Mouse (Mus musculus) adrenal gland, postnatal 25 days (tissue): ENCODE results near the gene Lrmda. TPM values are rescaled to one million over a fixed set of nuclear protein-coding genes. Genes with fewer than 3 reads are reported as not detected.

Experiments used
- DNase-seq: peaks from one replicate; pipeline ENCODE4 v3.0.0; 2021; ENCODE audit warnings: mixed read lengths
- total RNA-seq: library from RNA; stranded (reverse); gene quantifications from 2 replicates; pipeline ENCODE4 v1.2.3, GENCODE M21; 2021

Lrmda gene
- total RNA-seq, 1 experiment from 2014 or later: 5.6 TPM

DNA sequence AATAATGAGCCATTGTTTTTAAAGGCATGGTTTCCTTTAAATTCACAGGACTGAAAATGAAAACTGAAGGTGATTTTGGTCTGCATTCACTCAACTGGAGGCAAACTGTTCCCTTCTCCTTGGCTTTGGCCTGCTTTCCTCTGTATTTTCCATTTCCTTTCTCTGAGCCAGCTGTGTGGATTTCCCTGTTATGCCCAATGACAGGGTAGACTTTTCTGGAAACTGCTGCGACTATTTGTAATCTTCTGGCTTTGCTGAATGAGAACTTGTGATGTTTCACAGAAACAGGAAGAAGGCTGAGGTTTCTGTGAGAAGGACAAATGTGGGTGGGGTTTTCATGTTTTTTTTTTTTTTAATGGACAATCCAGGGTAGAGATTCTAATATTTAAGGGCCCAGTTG is 940.7 kb downstream of the Lrmda start:
- DNase-seq: no peak

DNA sequence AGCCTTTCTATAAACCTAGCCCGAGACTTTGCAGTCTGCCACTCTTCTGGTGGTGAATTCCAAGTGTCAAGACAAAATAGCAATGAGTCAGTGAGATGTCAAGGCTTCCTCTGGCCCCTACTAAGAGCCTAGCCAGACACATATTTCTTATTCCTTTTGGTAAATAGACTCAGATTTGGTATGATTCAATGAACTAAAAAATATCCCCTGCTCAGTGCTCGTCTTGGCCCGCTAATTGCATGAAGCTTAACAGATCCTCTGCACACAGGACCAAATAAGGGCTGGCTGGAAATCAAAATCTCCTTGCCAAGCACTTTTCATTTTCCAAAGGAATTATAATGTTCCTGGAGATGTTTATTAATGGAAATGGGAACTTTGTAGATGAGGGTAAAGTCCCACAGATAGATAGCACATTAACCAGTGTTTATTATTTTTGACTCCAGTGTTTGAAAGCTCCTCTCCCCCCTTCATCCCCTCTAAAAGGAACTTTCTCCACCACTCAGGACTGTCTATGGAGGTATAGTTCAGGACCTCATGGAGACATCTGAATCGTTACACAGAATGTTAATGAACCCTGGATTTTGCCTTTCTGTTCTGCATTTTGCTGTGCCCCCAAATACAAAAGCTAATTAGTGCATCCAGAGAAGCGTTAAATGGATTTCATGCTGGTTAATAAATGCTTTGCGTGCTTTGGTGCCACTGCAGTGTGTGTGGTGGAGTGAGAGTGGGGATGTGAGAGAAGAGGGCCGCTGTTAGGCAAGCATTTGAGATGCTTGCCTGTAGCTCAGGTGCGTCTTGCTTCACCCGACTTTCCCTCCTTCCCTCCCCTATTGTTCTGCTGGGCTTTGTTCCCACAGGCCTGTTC is 945.5 kb downstream of the Lrmda start:
- DNase-seq: no peak

DNA sequence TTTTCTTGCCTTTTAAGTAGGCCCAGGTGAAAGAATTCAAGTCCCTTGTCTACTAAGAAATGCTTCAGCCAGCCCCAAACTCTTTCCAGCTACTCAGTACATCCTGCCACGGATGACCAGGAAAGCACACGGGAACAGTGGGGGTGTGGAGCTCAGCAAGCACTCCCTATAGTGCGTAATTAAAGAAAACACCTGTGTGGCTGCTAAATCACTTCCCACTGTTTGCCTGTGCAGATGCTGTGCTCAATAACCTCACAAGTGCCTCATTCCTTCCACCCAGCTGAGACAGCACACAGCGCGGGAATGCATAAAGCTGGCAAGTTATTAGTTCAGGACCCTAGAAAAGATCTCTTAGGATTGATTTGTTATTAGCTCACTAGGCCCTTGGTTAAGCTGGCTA is 949.2 kb downstream of the Lrmda start:
- DNase-seq: no peak

DNA sequence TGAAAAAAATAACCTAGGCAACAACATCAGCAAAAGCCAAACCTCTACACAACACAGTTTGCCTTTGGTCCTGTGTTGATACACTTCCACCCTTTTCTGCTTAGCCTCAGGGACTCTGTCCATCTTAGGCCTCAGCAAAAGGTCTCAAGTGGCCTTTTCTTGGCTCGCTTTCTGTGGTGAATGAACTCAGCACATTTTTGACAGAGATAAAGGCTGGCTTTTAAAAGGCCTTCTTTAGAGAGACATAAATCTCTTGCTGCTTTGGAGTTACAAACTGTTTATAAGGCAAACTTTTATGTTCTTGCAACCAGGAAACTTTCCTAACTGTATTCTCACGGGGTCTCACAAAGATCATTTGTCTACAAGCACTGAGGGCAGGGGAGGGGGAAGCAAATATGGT is 967.2 kb downstream of the Lrmda start:
- peak; percentile 14 for DNase-seq

DNA sequence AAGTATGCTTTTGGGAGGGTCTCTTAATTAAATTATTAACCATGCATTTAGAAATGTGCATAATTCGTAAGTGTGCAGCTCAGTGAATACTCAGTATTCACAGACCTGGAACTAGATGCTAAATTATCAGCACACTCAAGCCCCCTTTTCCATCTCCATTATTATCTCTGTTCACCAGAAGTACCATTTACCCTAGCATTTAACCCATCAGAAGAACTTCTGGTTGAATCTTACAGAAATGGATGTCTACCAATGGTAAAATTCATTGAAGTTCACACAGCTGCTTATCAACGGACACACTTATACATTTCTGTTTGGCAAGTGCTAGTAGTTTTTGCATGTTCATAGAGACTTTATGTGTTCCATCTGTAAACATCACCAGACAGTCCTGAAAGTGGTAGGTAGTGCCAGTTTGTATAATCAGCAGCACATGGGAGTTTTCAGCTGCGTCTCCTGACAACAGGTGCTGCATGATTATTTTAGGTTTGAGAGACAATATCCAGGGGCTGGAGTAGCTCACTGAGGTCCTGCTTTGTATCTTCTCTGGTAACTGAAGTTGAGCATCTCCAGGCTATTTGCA is 968.7 kb downstream of the Lrmda start:
- DNase-seq: no peak

DNA sequence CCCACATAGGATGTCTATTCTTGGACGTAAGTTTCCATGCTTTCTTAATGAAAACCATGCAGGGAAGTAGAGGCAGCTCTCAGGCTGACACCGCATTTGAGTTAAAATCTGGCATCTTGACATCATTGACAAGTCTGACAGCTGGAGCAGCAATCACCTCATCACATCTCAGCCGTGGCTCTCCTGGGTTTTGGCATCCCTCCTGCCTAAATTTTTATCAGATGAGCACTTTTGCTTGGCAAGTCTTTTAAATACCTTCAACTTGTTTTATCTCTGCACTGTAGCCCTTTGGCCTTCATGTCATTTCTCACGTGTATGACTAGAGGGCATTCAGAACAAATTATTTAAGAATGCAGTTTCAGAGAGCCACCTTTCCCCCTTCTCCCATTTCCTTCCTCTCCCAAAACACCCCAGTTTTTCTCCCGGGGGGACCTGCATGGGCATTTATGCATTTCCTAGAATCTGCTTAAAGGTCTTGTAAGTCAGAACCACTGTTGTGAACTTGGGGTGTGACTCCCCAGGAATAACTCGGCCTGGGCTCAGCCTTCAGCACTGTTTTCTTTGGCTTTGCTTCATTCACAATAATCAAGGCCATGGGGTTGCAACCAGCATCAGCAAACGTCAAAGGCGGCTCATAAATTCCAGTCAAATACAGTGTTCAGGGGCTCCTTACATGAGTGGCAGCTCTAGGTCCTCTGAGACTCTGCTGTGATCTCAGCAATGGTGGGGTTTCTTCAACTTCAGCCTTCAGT is 975.8 kb downstream of the Lrmda start:
- DNase-seq: peak; percentile 26

DNA sequence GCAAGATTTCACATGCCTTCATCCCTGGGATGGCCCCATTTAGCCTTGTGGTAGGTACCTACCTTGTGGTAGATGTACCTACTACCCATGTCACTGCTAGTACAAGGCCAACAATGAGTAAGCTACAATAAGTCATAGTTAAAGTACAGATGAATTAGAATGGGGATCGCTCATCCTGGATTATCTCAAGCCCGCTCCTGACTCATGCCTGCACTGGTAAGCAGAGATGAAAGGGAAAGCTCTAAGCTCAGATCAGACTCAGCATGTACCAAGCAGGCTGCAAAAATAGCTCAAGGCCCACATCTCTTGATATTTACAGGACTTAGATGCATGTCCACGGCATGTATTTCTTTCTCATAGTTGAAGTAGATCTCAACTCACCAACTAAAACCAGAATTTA is 979.4 kb downstream of the Lrmda start:
- DNase-seq: peak; percentile 16

DNA sequence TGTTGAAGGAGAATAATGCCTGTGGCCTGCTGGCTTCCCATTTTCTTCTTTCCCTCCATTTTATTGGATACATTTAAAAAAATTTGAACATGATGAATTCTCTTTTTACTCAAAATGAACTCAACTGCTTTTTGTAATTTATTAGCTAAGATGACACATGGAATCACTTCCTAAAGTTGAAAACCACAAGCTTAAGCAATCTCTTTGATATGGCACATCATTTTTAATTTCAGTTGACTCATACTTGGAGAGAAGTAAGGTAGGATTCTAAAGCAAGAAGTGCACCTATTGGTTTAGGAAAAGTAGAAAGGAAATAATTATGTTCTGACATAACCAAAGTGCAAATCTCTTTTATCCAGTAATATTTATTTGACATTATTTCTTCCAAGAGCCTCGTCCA is 992.5 kb downstream of the Lrmda start:
- DNase-seq: no peak

DNA sequence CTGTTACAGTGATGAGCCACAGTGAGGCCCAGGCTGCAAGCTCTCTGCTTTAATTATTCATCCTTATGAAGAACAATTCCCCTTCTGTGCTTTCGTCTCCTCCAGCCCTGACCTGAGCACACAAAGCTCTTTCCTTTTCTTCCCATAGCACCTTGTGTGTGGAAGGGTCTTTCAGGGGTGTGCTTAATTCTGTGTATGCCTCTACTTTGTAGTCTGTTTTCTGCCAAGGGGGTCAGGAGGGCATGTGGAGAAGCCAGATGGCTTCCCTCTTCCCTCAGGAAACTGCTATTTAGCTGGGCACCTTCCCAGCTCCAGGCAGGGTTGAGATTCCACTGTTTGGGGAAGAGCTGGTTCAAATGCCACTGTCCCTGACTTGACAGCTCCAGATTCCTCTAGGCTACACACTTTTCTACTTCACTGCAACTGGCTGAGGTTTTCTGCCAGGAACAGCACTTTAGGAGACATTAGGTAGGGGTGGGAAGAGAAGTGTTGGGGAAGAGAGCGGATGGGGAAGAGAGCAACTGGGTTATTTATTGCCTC is 995.3 kb downstream of the Lrmda start:
- peak; percentile 10 for DNase-seq

DNA sequence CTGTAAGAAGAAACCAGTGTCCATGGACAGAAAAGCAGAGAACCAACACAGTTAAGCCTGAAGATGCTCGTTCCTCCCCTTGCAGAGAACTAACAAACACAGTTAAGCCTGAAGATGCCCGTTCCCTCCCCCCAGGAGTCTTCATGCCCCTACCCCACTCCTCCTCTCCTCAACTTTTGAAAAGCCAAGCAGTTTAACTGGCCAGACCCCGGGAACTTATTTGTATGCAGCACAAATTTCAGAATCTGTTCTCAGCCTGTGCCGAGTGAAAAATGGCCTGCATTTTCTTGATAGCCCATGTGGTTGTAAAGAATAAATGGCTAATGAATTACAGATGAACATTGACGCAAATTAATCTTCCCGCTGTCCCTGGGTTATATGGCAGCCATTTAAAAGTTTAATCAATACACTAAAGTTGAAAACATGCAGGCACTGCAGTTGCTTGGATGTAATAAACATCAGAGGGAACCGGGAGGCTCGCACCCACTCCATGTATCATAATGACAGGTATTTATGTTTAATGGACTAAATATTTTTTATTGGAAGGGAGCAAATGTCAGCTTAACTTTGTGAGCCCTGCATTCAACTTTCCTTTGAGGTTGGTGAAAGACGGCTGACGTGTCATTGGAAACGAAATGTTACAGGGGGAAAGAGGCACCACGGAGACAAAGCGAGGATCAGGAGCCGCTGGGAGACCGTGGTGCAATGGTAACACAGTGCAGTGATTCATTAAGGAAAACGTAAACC is 996.0 kb downstream of the Lrmda start:
- no peak for DNase-seq

DNA sequence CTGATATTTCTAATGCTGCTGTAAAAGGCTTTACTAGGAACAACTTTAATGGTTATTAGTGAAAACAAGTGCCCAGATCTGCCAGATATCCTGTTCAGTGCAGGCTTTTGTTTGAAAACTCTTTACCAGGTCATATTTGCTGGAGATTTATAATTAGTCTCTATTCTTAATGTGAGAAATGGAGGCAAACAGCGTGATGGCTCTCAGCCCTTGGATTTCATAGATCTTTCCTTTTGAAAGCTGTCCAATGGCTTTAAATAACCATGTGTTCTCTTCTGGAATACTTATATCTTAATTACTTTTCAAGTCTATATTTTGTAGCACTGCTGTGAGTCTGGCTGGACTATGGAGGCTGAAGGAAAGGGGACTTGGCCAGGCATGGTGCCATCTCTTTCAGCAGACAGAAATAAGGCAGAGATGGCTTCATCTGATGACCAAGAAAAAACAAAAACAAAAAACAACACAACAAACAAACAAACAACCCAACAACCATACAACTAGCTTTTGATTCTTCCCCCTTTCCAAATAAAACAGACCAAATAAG is 996.6 kb downstream of the Lrmda start:
- no peak for DNase-seq

DNA sequence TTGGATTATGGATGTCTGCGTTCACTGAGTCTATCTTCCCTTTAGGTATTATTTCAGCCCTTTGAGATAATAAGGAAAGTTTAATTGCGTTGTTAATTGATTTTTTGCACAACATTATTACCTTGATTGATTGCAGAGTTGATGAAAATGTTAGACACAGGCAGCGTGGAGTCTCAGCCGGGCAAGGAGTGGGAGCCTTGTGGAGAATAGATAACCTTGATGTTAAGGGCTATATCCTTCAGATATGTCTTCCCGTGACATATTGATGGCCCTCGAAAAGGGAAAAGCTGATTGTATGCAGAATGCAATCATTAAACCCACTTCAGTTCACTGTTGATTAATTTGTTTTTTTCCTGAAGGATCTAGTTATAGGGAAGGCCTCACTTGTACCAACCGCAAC is 1021.5 kb downstream of the Lrmda start:
- no peak for DNase-seq

DNA sequence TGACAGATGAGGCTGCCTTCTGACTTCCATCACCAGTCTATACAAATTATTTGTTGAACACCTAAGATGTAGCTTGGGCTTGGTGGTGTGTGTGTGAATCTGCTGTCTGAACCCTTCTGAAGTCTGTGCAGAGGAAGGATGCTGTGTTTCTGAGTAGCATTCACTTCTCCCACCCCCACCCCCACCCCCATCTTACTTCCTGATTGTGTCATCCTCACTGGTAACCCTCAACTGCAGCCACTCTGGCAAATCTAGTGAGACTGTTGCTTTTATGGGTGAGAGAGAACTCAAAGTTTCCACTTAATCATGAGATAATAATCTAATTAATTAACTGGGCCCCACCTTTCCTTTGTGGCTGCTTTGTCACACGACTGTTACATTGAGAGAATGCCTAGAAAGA is 1025.8 kb downstream of the Lrmda start:
- no peak for DNase-seq

DNA sequence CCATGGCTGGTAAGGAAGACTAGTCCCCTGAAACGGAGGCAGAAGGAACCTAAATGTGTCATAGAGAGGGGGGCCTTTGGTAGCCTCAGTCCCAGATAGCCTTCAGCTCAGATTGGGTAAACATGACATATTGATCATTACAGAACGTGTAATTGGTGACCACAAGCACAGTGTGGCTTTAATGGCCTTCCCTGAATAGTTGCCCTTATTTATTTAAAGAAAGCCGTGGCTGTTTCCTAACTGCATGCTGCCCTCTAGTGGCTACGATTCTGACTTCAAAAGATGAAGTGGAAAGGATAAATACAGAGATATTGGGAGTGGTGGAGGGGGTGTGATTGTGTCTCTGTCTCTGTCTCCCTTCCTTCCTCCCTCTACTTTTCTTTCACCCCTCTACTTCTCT is 1026.8 kb downstream of the Lrmda start:
- peak; percentile 67 for DNase-seq

DNA sequence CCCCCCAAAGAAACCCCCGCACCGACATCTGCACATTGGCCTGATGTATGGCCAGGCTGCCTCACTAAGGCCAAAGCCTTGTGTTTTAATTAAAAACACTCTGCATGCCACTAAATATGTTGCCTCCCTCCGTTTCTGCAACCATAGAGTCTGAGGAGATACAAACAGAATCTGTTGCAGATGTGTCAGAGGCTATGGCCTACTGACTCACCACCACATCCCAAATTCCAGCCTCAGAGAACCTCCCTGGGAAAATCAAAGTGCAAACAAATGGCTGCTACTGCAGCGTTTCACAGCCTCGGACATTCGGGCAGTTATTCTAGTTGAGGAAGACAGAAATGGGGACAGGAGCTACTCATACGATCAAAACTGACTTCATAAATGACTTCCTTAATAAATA is 1031.9 kb downstream of the Lrmda start:
- no peak for DNase-seq

DNA sequence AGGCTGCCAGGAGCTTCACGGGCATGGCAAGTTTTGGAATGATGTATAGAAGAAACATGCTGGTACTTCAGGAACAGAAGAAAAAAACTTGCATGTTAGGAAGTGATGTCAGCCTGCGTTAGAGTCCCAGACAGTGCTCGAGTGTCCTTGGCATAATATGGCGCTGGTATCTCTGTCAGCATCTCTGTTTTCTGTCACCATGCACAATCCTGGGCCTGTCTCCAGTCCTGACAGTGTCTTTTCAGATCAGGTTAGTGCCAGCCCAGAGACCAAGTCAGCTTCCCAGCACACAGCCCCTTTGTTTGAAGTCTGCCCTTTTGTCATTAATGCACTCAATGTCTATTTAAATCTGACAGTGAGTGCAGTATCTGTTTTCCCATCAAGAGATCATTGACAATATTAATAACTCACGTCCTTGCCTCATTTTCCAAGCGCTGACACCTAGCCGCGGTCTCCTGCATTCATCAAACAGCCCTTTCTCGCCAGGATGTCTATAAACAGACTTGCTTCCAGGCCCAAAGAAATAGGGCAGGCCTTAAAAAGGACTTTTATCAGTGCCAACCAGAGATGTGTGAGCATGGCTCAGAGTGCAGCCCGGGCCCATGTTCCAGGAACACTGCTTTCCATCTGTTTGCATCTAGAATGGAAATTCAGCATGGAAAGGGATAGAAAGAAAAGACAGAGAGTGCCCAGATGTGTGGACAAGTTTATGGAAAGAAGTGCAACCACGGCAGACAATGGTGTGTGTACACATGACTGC is 1033.5 kb downstream of the Lrmda start:
- DNase-seq: no peak

DNA sequence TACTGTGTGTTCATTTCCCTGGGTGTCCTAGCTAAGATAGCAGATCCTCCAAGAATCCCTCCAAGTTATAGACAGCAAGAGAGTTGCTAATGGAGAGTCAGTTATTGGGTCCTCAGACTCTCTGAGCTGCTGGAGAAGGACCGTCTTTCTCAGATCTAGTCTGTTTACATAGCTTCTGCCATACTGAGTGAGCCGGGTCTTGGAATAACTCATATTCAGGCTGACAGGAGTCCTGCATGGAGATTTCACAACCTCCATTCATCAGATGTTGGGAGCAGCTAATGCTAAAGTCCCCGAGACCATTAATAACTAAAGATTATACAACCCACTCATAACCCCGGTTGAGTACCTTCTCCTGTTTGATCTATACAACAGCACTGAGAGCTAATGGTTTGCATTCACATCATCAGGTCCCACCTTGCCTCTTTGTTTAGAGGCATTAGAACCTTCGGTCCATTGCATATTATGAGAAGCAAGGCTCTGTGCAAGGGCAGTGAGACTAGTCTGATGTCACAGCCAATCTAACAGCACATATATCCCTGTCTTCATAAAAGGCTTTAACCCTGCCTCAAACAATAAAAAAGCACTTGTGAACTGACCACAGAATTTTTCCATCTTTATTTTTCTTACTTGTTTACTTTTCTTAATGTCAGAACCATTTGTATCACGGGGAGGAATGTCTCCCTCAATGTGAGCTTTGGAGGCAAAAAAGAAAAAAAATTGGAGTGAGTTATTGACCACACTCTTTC is 1037.9 kb downstream of the Lrmda start:
- DNase-seq: no peak

DNA sequence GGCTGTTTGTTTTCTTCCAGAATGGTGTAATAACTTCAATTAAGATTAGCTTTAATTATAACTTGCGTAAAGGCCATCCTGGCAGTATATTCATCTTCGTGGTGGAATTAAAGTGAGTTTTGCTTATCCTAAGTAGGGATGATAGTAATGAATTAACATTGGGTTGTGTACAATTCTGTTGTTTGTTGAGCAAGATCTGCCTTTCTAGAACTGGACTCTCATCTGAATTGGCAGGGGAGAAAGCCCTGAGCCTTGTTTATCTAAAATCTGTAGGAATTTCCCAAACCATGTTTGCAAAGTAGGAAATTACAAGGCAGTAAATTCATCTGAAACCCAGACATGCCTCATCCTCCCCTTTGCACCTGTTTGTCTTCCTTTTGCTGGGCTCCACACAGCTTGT is 1038.5 kb downstream of the Lrmda start:
- DNase-seq: no peak

DNA sequence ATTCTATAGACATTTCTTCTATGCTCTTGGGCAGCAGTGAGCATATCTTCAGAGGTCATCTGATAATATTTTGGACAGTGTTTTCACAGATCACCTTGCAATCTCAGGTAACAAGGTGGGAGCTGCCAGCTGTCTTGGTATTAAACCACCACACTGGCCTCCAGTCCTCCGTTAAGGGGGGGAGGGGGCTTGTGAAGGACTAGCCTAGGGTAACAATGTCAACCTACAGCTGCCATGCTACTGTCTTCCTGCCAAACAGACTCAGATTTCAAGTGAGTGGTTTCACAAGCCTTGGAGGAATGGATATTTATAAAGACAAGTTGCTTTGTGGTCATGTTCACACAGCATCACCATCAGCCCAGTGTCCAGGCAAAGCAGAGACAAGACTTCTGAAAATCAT is 1059.2 kb downstream of the Lrmda start:
- no peak for DNase-seq

DNA sequence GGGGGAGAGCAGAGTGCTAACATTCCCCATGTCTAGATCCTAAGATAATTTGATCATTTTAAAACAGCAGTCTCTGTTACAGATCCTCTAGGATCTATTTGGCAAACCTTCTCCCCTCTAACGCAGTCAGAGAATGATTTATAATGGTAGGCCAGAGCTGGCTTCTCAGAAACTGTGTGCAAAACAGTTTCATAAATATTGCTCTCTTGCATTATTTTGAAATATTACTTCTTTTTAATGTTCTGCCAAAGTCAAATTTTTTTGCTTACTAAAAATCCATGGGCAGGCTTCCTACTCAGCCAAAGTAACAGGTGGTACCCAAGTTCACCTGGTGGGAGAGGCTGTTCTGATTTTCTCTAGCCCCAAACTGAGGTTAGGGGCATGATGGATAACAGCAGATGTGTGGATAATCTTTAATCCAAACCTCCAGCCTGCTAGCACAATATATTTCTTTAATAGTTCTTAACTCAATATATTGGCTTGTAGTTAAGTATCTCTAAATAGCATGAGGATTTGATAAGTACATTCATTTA is 1064.8 kb downstream of the Lrmda start:
- DNase-seq: no peak
